Mouse (Mus musculus): ENCODE results near the gene Cbr4.

Cbr4 gene

DNA sequence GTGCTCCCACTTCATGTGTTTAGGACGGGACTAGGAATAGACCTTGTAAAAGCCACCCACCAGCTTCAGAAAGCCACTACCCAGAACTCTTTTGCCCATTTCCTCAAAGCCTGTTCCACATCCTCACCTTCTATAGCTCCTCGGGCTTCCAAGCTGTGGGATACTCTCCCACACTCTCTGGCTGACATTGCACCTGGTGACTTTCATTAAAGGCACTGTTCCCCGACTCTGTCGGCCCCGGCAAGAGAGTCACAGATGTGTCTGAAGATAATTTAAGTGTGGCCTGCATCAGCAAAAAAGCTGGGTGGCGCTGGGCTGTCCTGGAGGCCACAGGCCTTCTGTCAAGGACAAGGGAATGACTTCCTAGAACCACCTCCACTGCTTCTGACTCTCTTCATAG lies 64.7 kb downstream of the Cbr4 start:
- DNase-seq, result no peak

DNA sequence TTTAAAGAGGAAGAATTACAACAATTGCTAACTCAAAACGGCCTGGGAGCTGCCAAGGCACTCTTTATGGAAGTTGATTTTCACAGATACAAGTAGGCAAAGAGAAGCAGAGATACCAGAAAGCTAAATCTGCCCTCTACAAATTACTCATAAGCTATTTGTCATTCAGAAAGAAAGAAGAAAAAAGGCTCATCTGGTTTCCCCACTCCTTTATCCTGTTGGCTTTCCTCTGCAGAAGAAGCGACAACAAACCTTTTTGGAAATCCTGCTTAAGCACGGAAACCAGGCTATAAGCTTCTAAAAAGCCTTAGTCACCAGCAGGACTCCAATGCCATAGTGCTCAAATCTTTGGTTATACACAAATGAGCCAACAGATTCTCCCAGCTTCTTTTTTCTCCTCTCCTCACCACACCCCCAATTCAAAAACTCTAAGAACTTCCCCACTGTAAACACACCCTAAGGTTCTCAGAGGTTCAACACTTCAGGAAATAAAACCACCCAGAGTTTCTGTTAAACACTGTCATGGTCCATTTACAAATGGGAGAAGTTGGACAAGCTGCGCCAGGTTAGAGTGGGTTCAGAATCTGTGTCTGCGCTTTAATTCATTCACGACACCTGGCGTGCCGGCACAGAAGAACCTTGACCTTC lies 65.3 kb downstream of the Cbr4 start:
- DNase-seq, result no peak

- no peak for DNase-seq
Measured at GRCm38 (mm10) chr8:61555343-61555742, 67.8 kb downstream of the Cbr4 start.

GRCm38 (mm10) chr8:61556219-61556618 lies 68.7 kb downstream of the Cbr4 start:
- no peak for DNase-seq
